Mouse (Mus musculus) left cerebral cortex, postnatal 4 days (tissue): Measurements from ENCODE around the gene Taf6l. TPM values are rescaled to one million over a fixed set of nuclear protein-coding genes. Genes with fewer than 3 reads are reported as not detected.

Source experiments
- DNase-seq: peaks from one replicate; pipeline ENCODE4 v3.0.0-alpha.2; 2022
- intact Hi-C: fragments of 180-260 bp; cut with DNase I; formaldehyde crosslinking; loops from one replicate; pipeline ENCODE4 v1.15.1; 2025
- total RNA-seq, 2 experiments: library from RNA; stranded (reverse); gene quantifications; 2 replicates each; pipeline ENCODE4 v1.2.3; 2021

Taf6l gene
- total RNA-seq, 2 experiments from 2014 or later = 24.9 to 29.4 TPM

DNA sequence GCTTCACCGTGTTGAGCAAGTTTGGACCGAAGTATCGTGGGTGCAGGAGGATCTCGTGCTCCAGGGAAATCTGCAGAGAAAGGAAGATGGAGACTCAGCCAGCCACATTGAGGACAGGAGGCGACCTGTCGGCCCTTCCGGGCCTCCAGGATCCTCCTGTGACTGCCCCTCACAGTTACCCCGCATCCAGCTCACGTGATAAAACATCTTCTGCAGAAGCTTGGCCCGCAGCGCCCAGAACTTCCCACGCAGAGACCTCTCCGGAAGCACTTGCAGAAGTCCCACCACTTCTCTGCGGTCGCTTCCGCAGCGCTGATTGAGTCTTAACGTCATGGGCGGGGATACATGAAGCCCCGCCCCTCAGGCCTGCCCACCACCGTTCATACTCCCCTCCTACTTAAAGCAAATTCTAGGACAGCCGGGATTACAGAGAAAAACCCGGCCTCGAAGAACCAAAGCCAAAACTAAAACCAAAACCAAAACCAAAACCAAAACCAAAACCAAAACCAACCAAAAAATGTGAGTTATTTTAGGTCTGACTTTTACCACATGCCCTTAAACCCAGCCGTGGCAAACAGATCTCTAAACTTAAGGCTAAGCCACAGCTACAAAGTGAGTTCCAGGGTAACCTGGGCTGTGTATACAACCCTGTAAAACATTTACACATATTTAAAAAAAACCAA lies 12.2 kb upstream of the Taf6l start, which contains the start of gene Polr2g:
Gene Polr2g (minus strand): TSS at position 314 of the 683 bp plus-strand sequence.
- peak; percentile 90 for DNase-seq
- intact Hi-C loops = no loop called here

DNA sequence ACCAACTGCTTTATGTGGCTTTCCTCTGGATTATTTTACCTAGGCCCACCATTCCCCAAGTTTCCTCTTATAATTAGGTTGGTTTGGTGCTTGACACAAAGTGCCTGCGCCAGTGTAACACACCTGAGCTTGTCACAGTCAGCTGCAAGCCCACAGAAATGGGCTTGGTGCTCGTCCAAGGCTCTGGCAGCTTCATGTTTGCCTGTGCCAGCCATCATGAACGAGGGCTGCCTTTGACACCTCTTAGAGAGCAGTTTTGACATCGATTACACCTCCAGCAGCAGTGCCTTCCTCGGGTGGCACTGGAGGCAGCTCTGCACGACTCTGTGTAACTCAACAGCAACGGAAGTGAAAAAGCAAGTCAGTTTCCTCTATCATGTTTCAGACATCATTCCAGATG lies 4.0 kb upstream of the Taf6l start:
- intact Hi-C loops = no loop called here

DNA sequence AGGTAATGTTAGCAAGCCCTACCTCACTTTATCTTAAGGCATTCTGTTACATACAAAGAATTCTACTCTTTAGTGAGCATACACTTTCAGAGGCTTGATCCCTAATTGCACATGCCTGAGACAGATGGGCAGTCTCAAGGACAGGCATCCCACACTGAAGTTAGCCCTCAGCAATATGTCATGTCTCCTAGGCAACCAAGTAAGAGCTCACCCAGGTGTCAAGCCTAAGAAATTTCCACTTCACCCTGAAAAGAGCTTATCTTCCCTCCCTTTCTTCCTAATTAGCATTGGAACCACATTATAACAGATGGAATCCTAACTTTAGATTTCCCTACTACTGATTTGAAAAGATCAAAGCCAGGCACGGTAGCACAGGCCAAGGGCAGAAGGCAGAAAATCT lies 3.0 kb upstream of the Taf6l start:
- intact Hi-C loops = no loop called here
- DNase-seq = no peak

More for the DNA sequence above, 4.0 kb upstream of the Taf6l start:
- peak; percentile 26 for DNase-seq

DNA sequence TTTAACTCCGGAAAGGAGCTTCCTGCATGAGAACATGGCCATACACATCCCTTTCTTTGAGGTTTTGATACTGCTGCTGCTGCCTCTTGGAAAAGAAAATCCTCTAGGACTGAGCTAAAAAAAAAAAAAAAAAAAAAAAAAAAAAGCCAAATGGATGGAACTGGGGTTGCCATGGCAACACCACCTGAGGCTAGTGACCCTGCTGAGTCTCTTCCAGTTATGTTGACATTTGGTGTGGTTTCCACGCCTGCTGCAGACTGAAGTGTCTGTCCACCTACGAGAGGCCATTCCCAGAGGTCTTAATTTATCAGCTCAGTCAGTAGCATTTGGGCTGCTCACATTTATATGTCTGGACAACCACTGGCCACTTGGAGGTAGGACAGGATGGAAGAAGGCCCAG lies 2.3 kb upstream of the Taf6l start:
- intact Hi-C loops = no loop called here
- DNase-seq = peak; percentile 54

DNA sequence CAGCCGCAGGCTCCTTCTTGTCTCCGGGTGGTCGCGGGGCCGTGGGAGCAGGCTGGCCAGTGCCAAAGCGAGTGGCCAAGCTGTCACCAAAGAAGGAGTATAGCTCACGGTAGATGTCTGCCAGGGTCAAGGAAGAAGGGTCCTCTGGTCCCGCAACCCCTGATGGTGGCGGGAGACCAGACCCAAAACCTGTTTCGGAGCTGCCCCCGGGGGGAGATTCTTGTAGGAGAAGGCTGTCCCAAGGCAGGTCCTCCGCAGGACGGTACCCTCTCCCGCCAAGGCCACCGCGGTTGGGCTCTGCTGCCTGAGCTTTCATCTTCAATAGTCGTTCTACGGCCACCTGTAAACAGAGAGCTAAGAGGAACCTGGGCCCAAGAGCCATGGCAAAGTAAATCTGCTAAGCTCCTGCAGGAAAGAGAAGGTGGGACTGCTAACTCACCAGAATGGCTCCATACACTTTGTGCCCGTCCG lies 11.2 kb downstream of the Taf6l start:
- no peak for DNase-seq
- intact Hi-C loops = no loop called here

DNA sequence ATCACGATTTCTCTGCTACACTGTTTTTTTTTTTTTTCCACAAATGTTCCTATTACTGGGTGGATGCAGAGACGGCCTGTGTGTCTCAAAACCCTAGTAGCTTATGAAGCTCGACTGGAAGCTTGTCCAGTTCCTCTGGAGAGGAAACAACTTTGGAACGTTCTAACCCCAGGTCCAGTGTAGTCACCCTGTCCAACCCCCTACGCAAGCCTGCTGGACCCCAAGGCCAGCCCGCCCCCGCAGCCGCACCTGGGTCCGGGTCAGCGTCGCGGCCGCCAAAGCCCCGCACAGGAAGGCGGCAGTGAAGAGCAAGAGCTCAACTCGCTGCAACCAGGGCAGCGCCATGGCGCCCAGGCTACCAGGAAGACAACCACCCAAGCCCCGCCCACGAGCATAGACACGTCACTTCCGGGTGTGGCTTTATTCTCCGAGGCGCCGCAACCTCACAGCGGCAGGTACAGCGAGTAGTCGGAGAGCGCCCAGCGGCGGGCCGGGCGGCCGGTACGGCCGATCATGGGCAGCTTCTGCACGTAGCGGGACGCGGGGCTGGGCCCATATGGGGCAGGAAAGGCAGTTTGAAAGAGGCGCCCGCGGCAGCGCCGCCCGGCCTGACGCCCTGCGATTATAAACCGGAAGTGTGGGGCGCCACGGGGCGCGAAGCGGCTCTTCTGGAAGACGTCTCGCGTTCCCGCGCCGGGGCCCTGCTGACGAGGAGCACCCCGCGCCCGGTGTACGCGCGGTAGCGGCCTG lies 12.0 kb downstream of the Taf6l start, which contains the start of gene Tmem179b:
Gene Tmem179b (minus strand): TSS at position 382 of the 750 bp plus-strand sequence.
- DNase-seq = peak; percentile 97
- intact Hi-C loops = no loop called here

DNA sequence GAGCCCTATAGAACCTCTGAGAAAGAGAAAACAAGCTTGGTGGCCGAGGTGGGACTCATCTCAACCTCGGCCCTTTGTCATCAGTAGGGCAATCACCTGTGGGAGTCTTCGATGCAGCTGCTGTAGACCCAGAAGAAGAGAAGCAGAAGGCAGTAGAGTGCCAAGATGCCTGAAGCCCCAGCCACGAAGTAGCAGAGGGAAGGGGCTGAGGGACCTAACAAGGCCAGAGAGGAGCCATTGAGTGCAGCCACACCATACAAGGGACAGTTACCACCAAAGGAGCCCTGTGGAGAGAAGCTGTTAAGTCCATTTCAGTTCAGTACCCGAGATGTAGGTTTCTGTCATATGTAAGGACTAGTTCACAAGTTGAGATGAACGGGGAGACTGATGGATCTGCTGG lies 12.8 kb downstream of the Taf6l start:
- no peak for DNase-seq
- intact Hi-C loops = no loop called here

DNA sequence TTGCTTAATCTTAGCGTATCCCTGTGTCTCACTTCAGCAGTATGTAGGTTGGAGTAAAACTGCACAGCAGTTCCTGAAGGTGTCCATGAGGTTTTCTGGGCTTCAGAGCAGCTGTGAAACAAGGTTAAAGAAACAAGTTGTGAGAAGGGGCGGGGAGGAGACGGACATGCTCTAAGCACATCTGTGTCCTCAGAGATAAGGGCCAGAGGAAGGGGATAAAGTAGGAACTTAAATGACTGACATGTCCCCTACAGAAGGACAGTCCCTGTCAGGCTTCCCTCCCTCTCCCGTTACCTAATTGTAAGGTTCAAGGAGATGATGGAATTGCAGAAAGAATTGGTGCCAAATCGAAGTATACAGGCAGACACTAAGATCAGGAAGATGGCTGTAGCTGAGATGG lies 13.2 kb downstream of the Taf6l start:
- intact Hi-C loops = no loop called here

DNA sequence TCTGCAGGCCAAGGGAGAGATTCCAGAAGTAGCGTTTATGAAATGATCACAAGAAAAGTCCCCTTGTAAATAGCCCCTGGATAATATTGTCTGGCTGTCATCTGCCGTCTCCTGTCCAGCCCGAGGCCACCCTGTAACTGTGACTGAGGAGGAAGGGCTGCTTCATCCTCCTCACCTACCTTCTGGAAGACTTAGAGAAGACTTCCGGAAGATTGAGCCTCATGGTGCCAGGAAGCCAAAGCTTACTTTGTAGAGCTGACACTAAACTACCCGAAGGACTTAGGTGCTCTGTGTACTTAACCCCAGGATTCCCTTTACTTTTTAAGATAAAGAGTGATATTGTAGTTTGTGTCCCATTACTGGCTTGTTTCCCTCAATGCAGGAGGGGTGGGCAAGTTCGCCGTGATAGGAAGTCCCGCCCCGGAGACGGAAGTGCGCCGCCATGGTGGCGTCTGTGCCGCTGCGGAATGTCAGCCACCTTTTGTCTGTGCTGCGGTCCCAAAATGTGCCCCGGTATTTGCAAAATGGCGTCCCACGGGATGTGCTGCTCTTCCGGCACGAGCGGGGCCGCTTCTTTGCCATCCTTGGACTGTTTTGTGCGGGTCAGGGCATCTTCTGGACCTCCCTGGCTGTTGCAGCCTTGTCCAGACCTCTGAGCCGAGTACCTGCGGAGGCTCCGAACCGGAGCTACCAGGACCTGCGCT lies 15.5 kb downstream of the Taf6l start, which contains the start of gene Tmem223:
Gene Tmem223 (plus strand): TSS at position 430 of the 704 bp plus-strand sequence.
- intact Hi-C loops = no loop called here

More for the DNA sequence above, 13.2 kb downstream of the Taf6l start:
- no peak for DNase-seq

DNA sequence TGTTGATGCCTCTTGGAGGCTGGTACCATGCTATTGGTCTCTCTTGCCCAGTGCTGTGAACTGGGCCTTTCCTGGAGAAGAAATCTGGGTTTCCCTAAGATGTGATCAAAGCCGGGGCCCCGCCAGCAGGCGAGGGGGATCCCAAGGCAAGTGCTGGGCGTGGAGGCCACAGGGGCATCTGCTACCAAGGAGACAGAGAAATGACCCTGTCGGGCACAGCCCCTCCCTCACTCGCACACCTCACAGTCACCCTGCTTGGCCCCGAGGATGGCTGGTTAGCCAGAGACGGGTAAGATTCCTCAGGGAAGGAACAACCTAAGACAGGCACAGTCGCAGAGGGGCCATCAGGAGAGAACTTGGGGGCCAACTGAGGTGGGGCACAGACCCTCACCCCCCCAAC lies 20.7 kb downstream of the Taf6l start:
- DNase-seq = no peak
- intact Hi-C loops = no loop called here

More for the DNA sequence above, 15.5 kb downstream of the Taf6l start, which contains the start of gene Tmem223:
- DNase-seq = peak; percentile 84

DNA sequence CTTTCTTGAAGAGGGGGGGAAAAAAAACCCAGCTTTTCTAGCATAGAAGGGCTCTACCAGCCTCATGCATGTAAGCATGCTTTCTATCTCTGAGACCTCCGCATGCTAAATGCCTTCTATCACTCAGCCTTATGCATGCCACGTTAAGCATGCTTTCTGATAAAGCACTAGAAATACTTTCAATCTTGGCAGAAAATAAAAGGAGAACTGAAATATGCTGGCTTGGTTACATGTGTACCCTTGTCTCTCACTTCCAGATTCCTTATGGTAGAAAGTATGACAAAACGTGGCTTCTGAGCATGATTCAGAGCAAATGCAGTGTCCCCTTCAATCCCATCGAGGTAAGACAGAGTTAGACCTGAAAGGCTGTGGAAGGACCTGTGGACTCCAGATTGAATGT lies 22.9 kb downstream of the Taf6l start:
- intact Hi-C loops = no loop called here
- DNase-seq = no peak

DNA sequence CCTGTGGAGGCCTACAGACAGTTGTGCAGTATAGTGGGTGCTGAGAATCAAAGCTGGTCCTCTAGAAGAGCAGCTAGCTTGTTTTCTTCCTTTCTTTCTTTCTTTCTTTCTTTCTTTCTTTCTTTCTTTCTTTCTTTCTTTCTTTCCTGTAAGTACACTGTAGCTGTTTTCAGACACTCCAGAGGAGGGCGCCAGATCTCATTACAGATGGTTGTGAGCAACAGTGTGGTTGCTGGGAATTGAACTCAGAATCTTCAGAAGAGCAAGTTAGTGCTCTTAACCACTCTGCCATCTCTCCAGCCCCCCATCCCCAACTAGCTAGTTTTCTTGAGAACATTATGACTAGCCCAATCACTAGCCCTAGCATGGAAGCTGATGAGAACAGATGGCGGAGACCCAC lies 25.5 kb downstream of the Taf6l start:
- DNase-seq = no peak
- intact Hi-C loops = no loop called here

DNA sequence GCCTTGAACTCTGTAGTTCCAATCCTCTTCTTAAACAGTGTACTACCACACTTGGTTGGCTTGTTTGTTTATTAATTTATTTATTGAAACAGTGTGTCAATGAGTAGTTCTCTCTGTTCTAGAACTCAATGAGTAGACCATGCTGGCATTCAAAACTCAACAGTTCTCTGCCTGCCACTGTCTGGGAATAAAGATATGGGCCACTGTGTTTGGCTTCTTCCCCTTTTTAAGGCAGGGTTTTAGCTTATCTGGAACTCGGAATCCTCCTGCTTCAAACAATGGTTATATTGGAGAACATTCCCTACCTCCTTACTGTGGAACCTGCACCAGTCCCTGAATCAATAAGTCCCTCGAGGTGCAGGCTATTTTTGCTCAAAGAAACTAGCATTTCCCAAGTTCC lies 27.3 kb downstream of the Taf6l start:
- intact Hi-C loops = loop anchor here (10.0 kb wide), 1 partner anchor 66 kb away; the partner anchor contains the start of genes AC129217.1 and Hnrnpul2
- DNase-seq = no peak

DNA sequence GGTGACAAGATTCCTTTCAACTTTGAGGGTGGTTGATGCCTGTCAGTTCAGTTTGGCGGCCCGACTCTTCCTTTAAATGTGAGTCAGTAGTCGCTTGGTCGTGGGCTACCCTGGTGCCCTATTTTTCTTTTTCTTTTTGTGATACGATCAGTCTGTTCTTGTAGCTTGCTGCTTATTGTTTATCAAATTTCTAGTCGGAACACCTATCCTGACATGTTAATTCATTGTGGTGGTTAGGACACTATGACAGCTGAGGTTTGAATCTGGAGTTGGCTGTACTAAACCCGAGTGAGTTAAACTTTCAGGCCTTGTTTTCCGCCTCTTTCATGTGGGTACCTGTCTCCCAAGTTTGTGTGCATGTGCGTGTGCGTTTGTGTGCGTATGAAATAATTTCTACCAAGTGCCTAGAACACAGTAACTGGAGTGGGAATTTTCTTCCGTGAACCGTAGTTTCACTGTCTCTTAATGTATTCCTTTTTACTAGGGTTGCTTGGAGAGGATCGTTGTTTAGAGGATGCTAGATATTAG lies 28.7 kb downstream of the Taf6l start:
- intact Hi-C loops = loop anchor here (10.0 kb wide), 1 partner anchor 67 kb away; the partner anchor contains the start of genes AC129217.1 and Hnrnpul2
- no peak for DNase-seq

DNA sequence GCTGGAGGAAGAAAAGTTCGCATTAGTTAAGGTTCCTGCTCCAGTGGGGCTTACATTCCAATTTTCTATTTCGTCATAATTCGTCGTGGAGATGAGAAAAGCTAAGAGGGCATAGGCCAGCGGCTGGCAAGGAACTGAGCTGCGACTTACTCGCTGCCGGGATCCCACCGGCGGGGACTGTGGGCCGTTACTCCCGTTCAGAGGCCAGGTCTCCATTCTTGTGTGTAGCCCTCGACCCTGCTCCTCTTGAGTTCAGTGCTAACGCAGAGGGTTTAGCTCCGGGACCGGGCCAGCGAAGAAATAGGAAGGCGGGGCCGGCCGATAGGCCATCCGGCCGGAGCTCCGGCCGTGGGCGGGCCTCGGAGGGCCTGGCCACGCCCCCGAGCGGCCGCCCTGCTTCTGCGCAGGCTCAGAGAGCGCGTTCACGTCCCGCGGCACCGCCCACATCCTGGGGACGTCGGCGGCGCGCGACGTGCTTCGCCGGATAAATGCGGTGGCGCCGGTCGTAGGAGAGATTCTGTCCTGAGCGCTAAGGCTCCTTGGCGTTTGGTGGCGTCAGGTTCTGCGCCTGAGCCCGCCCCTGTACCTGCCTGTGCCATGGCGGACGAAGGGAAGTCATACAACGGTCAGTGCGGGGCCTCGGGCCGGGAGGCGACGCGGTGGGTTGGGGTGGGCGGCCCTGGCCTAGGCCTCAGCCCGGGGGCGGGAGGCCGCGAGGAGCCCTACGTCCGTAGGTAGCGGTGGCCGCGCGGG lies 29.4 kb downstream of the Taf6l start, which contains the start of gene Nxf1:
Gene Nxf1 (plus strand): TSS at position 439 of the 753 bp plus-strand sequence.
- intact Hi-C loops = loop anchor here (10.0 kb wide), 1 partner anchor 68 kb away; the partner anchor contains the start of genes AC129217.1 and Hnrnpul2
- DNase-seq = peak; percentile 95

DNA sequence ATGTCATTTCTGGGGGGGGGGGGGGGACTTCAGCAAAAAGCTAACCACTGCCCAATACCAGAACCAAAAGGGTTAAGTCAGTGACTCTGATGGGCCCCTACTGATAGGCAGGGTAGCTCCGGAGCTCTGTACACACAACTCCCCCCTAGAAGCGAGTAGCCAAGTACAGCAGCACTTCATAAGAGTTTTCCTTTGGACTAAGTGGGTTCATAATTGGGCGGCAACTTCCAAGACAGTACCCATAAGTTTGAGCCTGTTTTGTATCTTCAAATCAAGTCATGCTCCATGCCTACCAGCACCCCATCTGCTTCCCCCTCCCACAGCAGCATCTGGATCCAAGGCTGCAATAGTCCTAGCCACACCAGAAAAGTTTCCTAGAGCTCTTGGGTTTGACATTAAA lies 30.6 kb downstream of the Taf6l start:
- no peak for DNase-seq
- intact Hi-C loops = loop anchor here (10.0 kb wide), 1 partner anchor 69 kb away; the partner anchor contains the start of genes AC129217.1 and Hnrnpul2

DNA sequence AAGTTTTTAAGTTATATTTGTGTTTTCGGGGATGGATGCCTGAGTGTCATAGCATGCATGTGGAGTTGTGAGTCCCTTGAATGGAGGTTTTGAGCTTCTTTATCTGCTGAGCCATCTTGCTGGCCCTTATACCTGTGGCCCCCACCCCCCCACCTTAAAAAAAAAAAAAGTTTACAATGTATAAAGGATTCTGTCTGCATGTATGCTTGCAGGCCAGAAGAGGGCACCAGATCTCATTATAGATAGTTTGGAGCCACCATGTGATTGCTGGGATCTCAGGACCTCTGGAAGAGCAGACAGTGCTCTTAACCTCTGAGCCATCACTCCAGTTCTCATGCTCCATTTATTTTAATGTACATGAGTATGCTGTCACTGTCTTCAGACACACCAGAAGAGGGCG lies 38.8 kb downstream of the Taf6l start:
- no peak for DNase-seq
- intact Hi-C loops = no loop called here

DNA sequence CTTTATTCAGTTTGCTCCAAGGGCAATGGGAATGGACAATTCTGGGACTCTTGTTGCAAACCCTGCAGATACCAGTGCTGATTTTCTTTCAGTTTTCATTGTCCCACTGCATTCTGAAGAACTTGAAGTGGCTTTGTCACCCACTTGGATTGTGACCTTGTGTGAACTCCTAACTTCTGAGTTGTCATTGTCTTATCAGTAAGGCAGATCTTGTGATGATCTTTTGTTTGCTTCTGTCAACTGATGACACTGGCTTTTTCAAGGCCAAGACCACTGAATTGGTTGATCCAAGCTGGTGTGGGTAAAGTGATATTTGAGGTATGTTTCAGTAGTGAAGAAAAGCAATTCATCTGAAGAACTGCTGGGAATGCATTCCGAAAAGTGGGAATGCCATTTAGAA lies 40.8 kb downstream of the Taf6l start:
- DNase-seq = no peak
- intact Hi-C loops = no loop called here

DNA sequence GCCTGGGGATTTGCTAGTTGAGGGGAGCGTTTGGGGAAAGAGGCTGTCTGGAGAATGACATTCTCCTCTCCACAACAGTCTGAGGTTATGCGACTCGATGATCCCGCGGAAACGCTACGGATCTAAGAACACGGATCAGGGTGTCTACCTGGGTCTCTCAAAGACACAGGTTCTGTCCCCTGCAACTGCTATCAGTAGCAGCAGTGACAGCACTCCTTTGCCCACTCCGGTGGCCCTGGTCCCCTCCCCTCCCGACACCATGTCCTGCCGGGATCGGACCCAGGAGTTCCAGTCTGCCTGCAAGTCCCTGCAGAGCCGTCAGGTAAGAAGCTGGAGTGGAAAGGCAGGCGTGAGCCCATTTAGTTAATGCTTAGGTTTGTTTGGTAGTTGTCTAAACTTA lies 44.0 kb downstream of the Taf6l start:
- intact Hi-C loops = no loop called here
- no peak for DNase-seq
